Mouse (Mus musculus): ENCODE measurements around the gene Brd2.

- TF ChIP-seq CTCF (IDR thresholded peaks at IDR 0.05; ENCODE audit: low read depth, low read length) (no peak), POLR2AphosphoS5 (IDR thresholded peaks at IDR 0.05; ENCODE audit: insufficient replicate concordance, low read depth, low read length) (no peak), GATA1 (IDR thresholded peaks at IDR 0.05; ENCODE audit: borderline replicate concordance, low read length) (no peak)
Observed at GRCm38 (mm10) chr17:34131911-34132310, 9.5 kb upstream of the Brd2 start.

Measured in G1E (cell line).